Mouse (Mus musculus) urinary bladder, postnatal 4 days (tissue): Measurements from ENCODE around the gene Vwc2.

Experiments used
- DNase-seq, 2 experiments: peaks; one replicate each; pipeline ENCODE4 v3.0.0; 2021 to 2022; ENCODE audit warnings: low spot score in 2 of 2

Vwc2 gene

DNA sequence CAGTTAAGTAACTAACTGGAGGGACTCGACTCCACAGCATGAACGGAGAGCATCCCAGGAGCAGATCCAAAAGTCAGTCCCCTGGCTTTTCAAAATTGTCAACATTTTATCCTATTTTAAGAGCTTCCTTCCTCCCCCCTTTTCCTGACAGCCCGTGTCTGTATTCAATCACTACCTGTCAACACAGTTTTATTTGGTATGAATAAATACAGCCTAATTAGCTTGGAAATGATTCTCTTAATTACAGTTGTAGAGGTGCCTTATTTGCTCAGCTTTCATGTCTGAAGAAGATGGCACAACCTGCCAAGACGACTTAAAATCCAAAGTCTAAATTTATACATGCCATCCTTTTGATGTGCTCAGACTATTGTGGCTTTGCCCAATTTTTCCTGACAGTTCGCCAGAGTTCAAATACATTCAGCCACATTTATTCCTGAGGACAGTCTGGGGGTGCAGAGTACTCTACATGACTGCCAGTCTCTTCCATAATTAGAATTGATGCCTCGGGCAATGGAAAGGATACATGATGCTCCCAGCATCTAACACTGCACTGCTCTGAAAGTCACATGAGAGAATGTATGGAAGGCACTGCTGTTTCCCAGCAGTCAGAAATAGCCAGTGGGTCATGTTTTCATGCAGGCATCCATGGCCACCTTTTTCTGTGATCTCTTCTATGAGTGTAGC lies 128.8 kb downstream of the Vwc2 start:
- DNase-seq, result no peak

DNA sequence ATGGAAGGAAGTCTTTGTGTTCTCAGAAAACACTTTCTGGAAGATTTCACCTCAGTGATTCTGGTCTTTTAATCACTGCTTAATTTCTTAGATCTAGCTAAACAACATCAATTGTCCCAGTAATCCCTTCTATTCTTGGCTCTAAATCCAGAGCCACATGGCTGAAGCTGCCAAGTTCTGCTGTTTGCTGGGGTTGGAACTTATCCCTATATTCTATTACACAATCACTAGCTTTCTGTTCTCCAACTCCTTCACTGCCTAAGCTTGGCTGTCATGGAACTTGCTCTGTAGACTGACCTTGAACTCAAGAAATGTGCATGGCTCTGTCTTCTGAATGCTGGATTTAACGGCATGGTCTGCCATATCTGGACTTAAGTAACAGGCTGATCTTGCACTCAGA lies 143.3 kb downstream of the Vwc2 start:
- DNase-seq, result no peak

DNA sequence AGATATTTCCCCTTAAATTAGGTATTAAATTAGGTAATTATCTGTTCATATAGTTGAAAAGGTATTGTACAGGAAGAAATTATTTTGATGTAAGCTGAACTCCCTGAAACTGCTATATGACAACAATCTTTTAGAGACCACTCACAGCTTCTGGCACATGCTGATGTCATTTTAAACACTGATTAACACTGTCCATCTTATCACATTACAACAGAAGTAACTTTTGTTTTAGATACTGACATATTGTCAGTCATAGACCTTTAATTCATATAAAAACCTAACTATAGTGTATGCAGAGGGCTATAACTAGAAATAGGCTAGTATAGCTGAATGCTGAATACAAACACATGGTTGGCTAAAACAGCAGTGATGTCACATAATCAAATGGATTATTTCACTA lies 166.1 kb downstream of the Vwc2 start:
- DNase-seq, result no peak

DNA sequence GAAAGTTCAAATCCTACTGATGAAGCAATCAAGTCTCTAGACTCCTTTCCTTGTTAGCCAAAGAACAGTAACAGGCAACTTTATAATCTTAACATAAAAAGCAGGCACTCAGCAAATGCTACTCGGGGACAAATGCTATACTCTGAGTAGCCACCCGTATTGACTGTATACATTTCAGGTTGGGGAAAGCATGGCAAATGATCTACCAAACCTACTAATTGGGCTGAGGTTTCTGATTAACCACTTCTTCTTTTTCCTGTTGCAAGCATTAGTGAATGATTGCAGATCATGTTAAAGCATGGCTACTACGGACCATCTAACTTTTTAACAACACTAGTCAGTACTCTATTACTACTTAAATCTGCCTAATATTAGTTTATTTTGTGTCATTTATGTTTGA lies 169.5 kb downstream of the Vwc2 start:
- DNase-seq, result no peak
